Mouse (Mus musculus) thymus, adult 2 months (tissue): ENCODE measurements around the gene Uhrf1. TPM values are rescaled to one million over a fixed set of nuclear protein-coding genes. Genes with fewer than 3 reads are reported as not detected.

Experiments
- DNase-seq: peaks from one replicate; pipeline ENCODE4 v3.0.0; 2021
- H3K27ac ChIP-seq: fragments of 200-500 bp; 2 replicates; pipeline ENCODE4 v1.5.1; 2012; ENCODE audit warnings: low read length, control low read depth; ENCODE audit not compliant: control insufficient read depth, insufficient read depth
- H3K27me3 ChIP-seq: fragments of 200-500 bp; 2 replicates; pipeline ENCODE4 v1.6.1; 2012; ENCODE audit warnings: mild to moderate bottlenecking, low read length, moderate library complexity, mixed read lengths; ENCODE audit not compliant: control insufficient read depth, insufficient read depth
- H3K36me3 ChIP-seq: fragments of 200-500 bp; 2 replicates; pipeline ENCODE4 v1.6.1; 2012; ENCODE audit warnings: mild to moderate bottlenecking, low read length, moderate library complexity; ENCODE audit not compliant: control insufficient read depth, insufficient read depth
- H3K4me1 ChIP-seq: fragments of 200-500 bp; replicated peaks from 2 replicates; pipeline ENCODE4 v1.6.1; 2012; ENCODE audit warnings: low read length; ENCODE audit not compliant: control insufficient read depth, insufficient read depth
- H3K4me3 ChIP-seq: fragments of 200-500 bp; 2 replicates; pipeline ENCODE4 v1.5.1; 2012; ENCODE audit warnings: mild to moderate bottlenecking, low read length, control low read depth, moderate library complexity; ENCODE audit not compliant: control insufficient read depth, insufficient read depth
- CTCF ChIP-seq: fragments of 200-500 bp; IDR thresholded peaks from 2 replicates; pipeline ENCODE4 v1.5.1; 2012; ENCODE audit warnings: mild to moderate bottlenecking, control low read depth, low read length, moderate library complexity, borderline replicate concordance; ENCODE audit not compliant: control insufficient read depth, poor library complexity, insufficient read depth; ENCODE audit errors: extremely low read depth
- POLR2A ChIP-seq: fragments of 200-500 bp; IDR thresholded peaks from 2 replicates; pipeline ENCODE4 v1.6.1; 2012; ENCODE audit warnings: mild to moderate bottlenecking, low read length, control low read depth, moderate library complexity; ENCODE audit not compliant: control insufficient read depth, poor library complexity, insufficient read depth; ENCODE audit errors: extremely low read depth
- WGBS: fragments of 180-500 bp; shearing (Covaris S2); methylation state at CpG from one replicate; pipeline ENCODE4 v1.1.7; 2018; 5-methylcytosine and 5-hydroxymethylcytosine counted together
- polyA plus RNA-seq: library from polyadenylated mRNA; depleted of rRNA; stranded (reverse); fragments of >200 nt; gene quantifications from 2 replicates; pipeline ENCODE4 v1.2.3, GENCODE M21; 2012

Gene Uhrf1
- polyA plus RNA-seq, 1 experiment, result 154 TPM

DNA sequence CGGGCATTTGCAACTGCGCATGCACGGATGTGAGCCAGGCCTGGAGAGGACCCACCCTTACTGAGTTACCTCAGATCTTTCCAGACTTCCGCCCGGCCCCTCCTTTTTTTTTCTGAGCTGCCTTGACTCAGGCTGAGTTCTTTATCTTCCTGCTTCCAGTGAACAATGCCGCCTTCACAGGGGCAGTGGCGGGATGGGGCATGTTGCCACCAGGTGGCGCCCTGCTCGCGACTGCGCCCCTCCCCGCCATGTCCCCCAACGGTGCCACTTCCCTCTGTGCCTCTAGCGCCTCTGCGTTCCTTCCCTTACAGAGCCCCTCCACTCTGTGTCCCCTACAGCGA, 12.0 kb upstream of the Uhrf1 start:
- peak overlapping the region; percentile 27 for H3K4me3 ChIP-seq
- WGBS, result under 1% methylated on average over 16 of the region's 16 CpGs
- H3K4me1 ChIP-seq, result peaks cover 58% of the 10 kb centered on the region
- TF ChIP-seq CTCF (peak; percentile 97), POLR2A (0 out of 2 replicates have a peak, but pooled peaks have one; percentile 29)
- H3K27me3 ChIP-seq, result no peaks in the 10 kb centered on the region
- peak overlapping the region; percentile 98 for H3K27ac ChIP-seq
- DNase-seq, result peak; percentile 94
- peaks cover 1% of the 10 kb centered on the region; the same call in 1 of the 2 replicates for H3K36me3 ChIP-seq

DNA sequence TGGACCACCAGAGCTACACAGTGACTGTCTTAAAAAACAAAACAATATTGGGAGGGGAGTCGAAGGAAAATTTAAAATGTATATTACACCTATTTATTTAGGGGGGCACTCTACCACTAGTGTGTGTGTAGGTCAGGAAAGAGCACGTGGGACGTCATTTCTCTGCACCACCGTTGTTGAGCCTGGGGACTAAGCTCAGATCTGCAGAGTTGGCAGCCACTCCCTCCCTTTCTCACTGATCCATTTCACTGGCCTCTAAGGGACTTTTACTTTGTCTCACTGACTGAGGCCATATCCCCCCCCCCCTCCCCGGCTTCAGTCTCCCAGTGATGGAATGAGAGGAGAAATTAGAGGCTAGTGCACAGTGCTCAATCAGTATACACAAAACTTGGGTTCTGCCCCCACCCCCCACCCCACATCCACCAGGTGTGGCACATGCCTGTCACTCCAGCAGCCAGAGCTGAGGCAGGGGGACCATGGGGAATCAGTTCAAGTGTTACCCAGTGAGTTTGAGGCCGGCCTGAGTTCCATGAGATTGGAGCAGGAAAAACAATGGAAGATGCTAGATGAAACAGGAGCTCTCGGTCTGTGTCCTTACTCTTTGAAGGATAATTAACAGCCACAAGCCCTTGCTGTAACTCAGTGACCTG, 11.2 kb upstream of the Uhrf1 start:
- DNase-seq, result peak; percentile 54
- 48% methylated on average over 7 of the region's 7 CpGs for WGBS

GRCm38 (mm10) chr17:56292531-56293222, 10.4 kb upstream of the Uhrf1 start, which contains the start of gene Plin3:
Gene Plin3, minus strand, starts transcription at chr17:56292873.
- Histone ChIP-seq H3K4me1 (peaks cover 67% of the 10 kb centered on the region), H3K4me3 (no peak within 1 kb of the TSS), H3K27ac (peak within 1 kb of the TSS; percentile 98), H3K27me3 (no peaks in the 10 kb centered on the region), H3K36me3 (no peaks in the 10 kb centered on the region)
- WGBS, result 35% methylated on average over 4 of the region's 4 CpGs
- TF ChIP-seq CTCF (no peak), POLR2A (no peak)
- DNase-seq, result peak; percentile 36

More for the DNA sequence above, 11.2 kb upstream of the Uhrf1 start:
- H3K36me3 ChIP-seq, result no peaks in the 10 kb centered on the region
- no peaks in the 10 kb centered on the region for H3K27me3 ChIP-seq
- H3K27ac ChIP-seq, result peak overlapping the region; percentile 98
- TF ChIP-seq CTCF (no peak), POLR2A (no peak)
- no peak overlapping the region for H3K4me3 ChIP-seq
- H3K4me1 ChIP-seq, result peaks cover 67% of the 10 kb centered on the region

DNA sequence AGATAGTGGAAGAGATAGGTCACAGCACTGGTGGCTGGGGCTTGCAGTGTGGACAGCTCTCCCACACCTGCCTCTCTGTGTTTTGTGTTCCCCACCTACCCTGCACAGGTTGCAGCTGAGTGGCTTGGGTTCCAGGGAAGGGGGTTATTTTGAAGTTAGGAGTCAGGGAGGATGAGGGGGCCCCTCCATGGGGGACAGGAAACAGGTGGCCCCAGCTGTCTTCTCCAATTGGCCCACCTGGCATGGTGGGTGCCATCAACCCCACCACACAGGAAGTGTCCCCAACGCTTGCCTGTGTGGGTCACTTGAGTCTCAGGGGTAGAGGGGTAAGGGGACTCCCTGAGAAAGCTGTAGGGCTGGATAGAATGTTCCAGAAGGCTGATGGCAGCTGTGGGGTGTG, 9.8 kb upstream of the Uhrf1 start:
- H3K4me1 ChIP-seq, result peaks cover 65% of the 10 kb centered on the region
- TF ChIP-seq POLR2A (0 out of 2 replicates have a peak, but pooled peaks have one; percentile 40), CTCF (0 out of 2 replicates have a peak, but pooled peaks have one; percentile 33)
- H3K27ac ChIP-seq, result peak overlapping the region; percentile 98
- H3K36me3 ChIP-seq, result no peaks in the 10 kb centered on the region
- peak; percentile 85 for DNase-seq
- no peaks in the 10 kb centered on the region for H3K27me3 ChIP-seq
- 4% methylated on average over 1 of the region's 1 CpGs for WGBS
- no peak overlapping the region for H3K4me3 ChIP-seq

- Histone ChIP-seq H3K4me3 (no peak overlapping the region), H3K36me3 (no peaks in the 10 kb centered on the region), H3K27me3 (no peaks in the 10 kb centered on the region), H3K4me1 (peaks cover 63% of the 10 kb centered on the region), H3K27ac (peak overlapping the region; percentile 98)
- WGBS, result 96% methylated on average over 19 of the region's 19 CpGs
- DNase-seq, result peak; percentile 27
- TF ChIP-seq CTCF (0 out of 2 replicates have a peak, but pooled peaks have one; percentile 38), POLR2A (no peak)
These were observed 8.9 kb upstream of the Uhrf1 start for GRCm38 (mm10) chr17:56294241-56294640.

GRCm38 (mm10) chr17:56296201-56296600, 6.9 kb upstream of the Uhrf1 start:
- WGBS, result 22% methylated on average over 1 of the region's 1 CpGs

More at GRCm38 (mm10) chr17:56296201-56296600, 6.9 kb upstream of the Uhrf1 start:
- TF ChIP-seq CTCF, result no peak
- no peak for TF ChIP-seq POLR2A
- H3K36me3 ChIP-seq, result no peaks in the 10 kb centered on the region
- H3K27ac ChIP-seq, result no peak overlapping the region
- DNase-seq, result peak; percentile 28
- no peaks in the 10 kb centered on the region for H3K27me3 ChIP-seq
- no peak overlapping the region for H3K4me3 ChIP-seq
- peaks cover 46% of the 10 kb centered on the region for H3K4me1 ChIP-seq
